Mouse (Mus musculus): ENCODE measurements around the gene Il24. TPM values are rescaled to one million over a fixed set of nuclear protein-coding genes. Genes with fewer than 3 reads are reported as not detected.

Gene Il24
- polyA plus RNA-seq, 1 experiment = not detected

- TF ChIP-seq CTCF (IDR thresholded peaks at IDR 0.05; ENCODE audit: borderline replicate concordance, insufficient read depth, low read depth, low read length) (no peak), POLR2A (IDR thresholded peaks at IDR 0.05; ENCODE audit: borderline replicate concordance, insufficient read depth, low read length) (no peak)
- H3K27me3 ChIP-seq (ENCODE audit: control insufficient read depth, insufficient read depth, low read length) = no peaks in the 10 kb centered on the region
- no peak overlapping the region for H3K27ac ChIP-seq (ENCODE audit: insufficient read depth, low read length)
- DNase-seq = no peak
- no peak overlapping the region for H3K4me3 ChIP-seq (replicated peaks; ENCODE audit: insufficient read depth, low read depth, low read length)
- H3K4me1 ChIP-seq (ENCODE audit: control insufficient read depth, insufficient read depth, low read length) = no peaks in the 10 kb centered on the region
- 73% methylated on average over 9 of the region's 9 CpGs for WGBS
Observed at GRCm38 (mm10) chr1:130893329-130894040, 6.2 kb upstream of the Il24 start.

DNA sequence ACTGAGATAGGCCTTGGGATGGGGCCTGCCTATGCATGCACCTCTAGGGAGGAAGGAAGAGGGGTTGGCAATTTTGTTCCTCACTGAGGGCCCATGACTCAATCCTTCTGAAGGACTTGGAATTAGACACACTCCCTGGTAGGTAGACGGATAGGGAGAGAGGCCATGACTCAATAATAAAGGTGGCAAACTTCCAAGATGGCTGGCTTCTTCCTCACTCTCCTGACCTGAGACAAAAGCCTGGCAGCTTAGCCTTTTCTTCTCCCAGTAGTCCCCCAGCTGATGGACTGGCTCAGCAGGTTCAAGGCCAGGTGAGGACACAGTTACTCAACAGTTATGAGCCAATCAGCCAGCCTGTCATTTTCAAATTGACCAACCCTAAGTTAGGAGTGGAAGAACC, 5.2 kb upstream of the Il24 start:
- TF ChIP-seq POLR2A (IDR thresholded peaks at IDR 0.05; ENCODE audit: borderline replicate concordance, insufficient read depth, low read length) (no peak), CTCF (IDR thresholded peaks at IDR 0.05; ENCODE audit: borderline replicate concordance, insufficient read depth, low read depth, low read length) (no peak)
- no peaks in the 10 kb centered on the region for H3K27me3 ChIP-seq (ENCODE audit: control insufficient read depth, insufficient read depth, low read length)
- H3K4me1 ChIP-seq (ENCODE audit: control insufficient read depth, insufficient read depth, low read length) = no peaks in the 10 kb centered on the region
- H3K27ac ChIP-seq (ENCODE audit: insufficient read depth, low read length) = no peak overlapping the region
- no peak for DNase-seq
- H3K4me3 ChIP-seq (replicated peaks; ENCODE audit: insufficient read depth, low read depth, low read length) = no peak overlapping the region
- WGBS = 18% methylated on average over 1 of the region's 1 CpGs

DNA sequence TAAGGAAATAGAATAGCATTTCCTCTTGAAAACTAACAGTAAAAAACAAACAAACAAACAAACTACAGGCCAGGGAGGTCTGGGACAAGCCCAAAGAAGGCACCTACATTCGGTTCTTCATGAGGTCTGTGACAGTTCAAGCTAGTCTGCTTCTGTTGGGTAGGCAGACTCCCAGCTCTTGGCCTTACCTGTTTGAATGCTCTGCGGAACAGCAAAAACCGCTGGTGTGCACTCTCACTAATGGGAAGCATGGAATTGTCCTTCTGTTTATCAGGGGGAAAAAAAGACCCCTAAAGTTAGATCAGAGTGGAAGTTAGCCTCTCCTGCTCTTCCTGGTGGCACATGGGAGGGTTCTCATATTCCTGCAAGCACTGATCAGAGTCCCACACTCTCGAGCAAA, 4.1 kb downstream of the Il24 start:
- H3K27ac ChIP-seq (ENCODE audit: insufficient read depth, low read length) = no peak overlapping the region
- no peak for TF ChIP-seq CTCF (IDR thresholded peaks at IDR 0.05; ENCODE audit: borderline replicate concordance, insufficient read depth, low read depth, low read length)
- DNase-seq = no peak
- no peaks in the 10 kb centered on the region; the same call in 1 of the 2 replicates for H3K4me1 ChIP-seq (ENCODE audit: control insufficient read depth, insufficient read depth, low read length)
- no peaks in the 10 kb centered on the region; the same call in 1 of the 2 replicates for H3K27me3 ChIP-seq (ENCODE audit: control insufficient read depth, insufficient read depth, low read length)
- WGBS = 86% methylated on average over 4 of the region's 4 CpGs
- H3K4me3 ChIP-seq (replicated peaks; ENCODE audit: insufficient read depth, low read depth, low read length) = no peak overlapping the region

- WGBS = 93% methylated on average over 7 of the region's 7 CpGs
- TF ChIP-seq POLR2A (IDR thresholded peaks at IDR 0.05; ENCODE audit: borderline replicate concordance, insufficient read depth, low read length) = no peak
- TF ChIP-seq CTCF (IDR thresholded peaks at IDR 0.05; ENCODE audit: borderline replicate concordance, insufficient read depth, low read depth, low read length) = no peak
- Histone ChIP-seq H3K4me3 (replicated peaks; ENCODE audit: insufficient read depth, low read depth, low read length) (no peak overlapping the region), H3K4me1 (ENCODE audit: control insufficient read depth, insufficient read depth, low read length) (no peaks in the 10 kb centered on the region; the same call in none of the 2 replicates), H3K27me3 (ENCODE audit: control insufficient read depth, insufficient read depth, low read length) (no peaks in the 10 kb centered on the region; the same call in 1 of the 2 replicates), H3K27ac (ENCODE audit: insufficient read depth, low read length) (no peak overlapping the region)
- no peak for DNase-seq
Observed at GRCm38 (mm10) chr1:130879927-130880326, 7.3 kb downstream of the Il24 start.

DNA sequence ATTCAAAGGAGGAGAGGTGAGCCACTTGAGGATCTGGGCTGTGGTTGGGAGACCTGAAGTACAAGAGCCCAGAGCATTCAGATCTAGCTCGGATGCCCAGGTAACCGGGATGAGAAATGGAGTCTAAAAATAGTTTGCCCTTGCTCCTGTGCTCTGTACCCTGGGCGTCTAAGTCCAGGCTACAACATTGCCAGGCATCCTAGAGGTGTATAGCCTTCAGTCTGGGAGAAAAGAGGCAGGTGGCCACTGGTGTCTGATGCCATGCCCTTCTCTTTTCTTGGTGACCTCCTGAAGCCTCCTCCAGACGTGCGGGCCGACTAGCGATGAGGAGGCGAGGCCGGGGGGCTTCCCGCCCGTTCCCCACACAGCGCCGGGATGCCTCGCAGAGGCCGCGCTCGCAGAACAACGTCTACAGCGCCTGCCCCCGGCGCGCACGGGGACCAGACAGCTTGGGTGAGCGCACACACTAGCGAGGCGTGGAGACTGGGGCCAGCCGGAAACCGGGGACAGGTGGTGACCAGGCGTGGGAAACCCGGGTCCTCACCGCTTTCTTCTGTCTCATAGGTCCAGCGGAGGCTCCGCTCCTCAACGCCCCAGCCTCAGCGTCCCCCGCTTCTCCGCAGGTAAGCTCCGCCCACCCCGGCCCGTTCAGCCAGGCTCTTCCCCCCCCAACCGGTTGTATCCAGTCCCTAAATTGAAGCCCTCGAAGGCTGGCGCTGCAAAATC, 9.2 kb downstream of the Il24 start:
- peak overlapping the region; percentile 43 for H3K4me3 ChIP-seq (replicated peaks; ENCODE audit: insufficient read depth, low read depth, low read length)
- no peaks in the 10 kb centered on the region; the same call in 1 of the 2 replicates for H3K27me3 ChIP-seq (ENCODE audit: control insufficient read depth, insufficient read depth, low read length)
- TF ChIP-seq CTCF (IDR thresholded peaks at IDR 0.05; ENCODE audit: borderline replicate concordance, insufficient read depth, low read depth, low read length) = no peak
- TF ChIP-seq POLR2A (IDR thresholded peaks at IDR 0.05; ENCODE audit: borderline replicate concordance, insufficient read depth, low read length) = no peak
- H3K4me1 ChIP-seq (ENCODE audit: control insufficient read depth, insufficient read depth, low read length) = no peaks in the 10 kb centered on the region; the same call in none of the 2 replicates
- WGBS = 3% methylated on average over 43 of the region's 43 CpGs
- H3K27ac ChIP-seq (ENCODE audit: insufficient read depth, low read length) = no peak overlapping the region
- DNase-seq = peak; percentile 13 to 32

DNA sequence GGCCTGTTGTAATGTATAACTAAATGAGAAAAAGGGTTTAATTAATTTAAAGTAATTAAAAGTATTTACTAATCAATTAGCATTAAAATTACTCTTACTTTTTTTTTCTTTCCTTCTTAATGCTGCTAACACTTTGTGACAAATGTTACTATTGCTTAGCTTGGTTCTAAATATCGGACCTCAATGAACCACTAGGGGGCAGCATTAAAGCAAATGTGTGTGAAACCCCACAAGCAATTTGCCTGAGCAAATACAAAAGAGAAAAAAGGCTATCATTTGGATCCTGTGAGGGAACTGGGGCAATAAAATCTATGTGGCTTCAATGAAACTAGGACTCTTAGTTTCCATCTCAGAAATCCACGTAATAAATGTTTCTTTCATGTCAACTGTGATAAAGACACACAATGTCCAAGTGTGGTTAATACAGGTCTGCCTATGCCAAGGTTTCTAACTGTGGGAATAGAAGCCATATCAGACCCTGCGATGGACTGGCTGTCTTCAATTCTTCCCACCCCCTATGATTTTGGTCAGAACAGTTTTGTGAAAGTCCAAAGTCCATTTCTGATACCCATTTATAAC, 10.2 kb downstream of the Il24 start:
- Histone ChIP-seq H3K4me1 (ENCODE audit: control insufficient read depth, insufficient read depth, low read length) (no peaks in the 10 kb centered on the region; the same call in none of the 2 replicates), H3K4me3 (replicated peaks; ENCODE audit: insufficient read depth, low read depth, low read length) (no peak overlapping the region), H3K27me3 (ENCODE audit: control insufficient read depth, insufficient read depth, low read length) (no peaks in the 10 kb centered on the region; the same call in 1 of the 2 replicates), H3K27ac (ENCODE audit: insufficient read depth, low read length) (no peak overlapping the region)
- DNase-seq = peak in 1 of 2 experiments; percentile 59
- 27% methylated on average over 3 of the region's 3 CpGs for WGBS
- TF ChIP-seq POLR2A (IDR thresholded peaks at IDR 0.05; ENCODE audit: borderline replicate concordance, insufficient read depth, low read length) = no peak
- peak; percentile 43; the same call in 1 of the 2 replicates for TF ChIP-seq CTCF (IDR thresholded peaks at IDR 0.05; ENCODE audit: borderline replicate concordance, insufficient read depth, low read depth, low read length)

- Histone ChIP-seq H3K4me3 (replicated peaks; ENCODE audit: insufficient read depth, low read depth, low read length) (no peak overlapping the region), H3K27me3 (ENCODE audit: control insufficient read depth, insufficient read depth, low read length) (no peaks in the 10 kb centered on the region; the same call in 1 of the 2 replicates), H3K4me1 (ENCODE audit: control insufficient read depth, insufficient read depth, low read length) (no peaks in the 10 kb centered on the region; the same call in none of the 2 replicates), H3K27ac (ENCODE audit: insufficient read depth, low read length) (no peak overlapping the region)
- WGBS = 75% methylated on average over 3 of the region's 3 CpGs
- DNase-seq = no peak
- TF ChIP-seq CTCF (IDR thresholded peaks at IDR 0.05; ENCODE audit: borderline replicate concordance, insufficient read depth, low read depth, low read length) = no peak
- TF ChIP-seq POLR2A (IDR thresholded peaks at IDR 0.05; ENCODE audit: borderline replicate concordance, insufficient read depth, low read length) = no peak
Observed at GRCm38 (mm10) chr1:130875910-130876309, 11.3 kb downstream of the Il24 start.

Data from cerebellum, adult 2 months (tissue).